20 mouse cellular contexts compared by ENCODE assay signal in genomic region chr12:82452428-82452827, GRCm38 (mm10).
"Had no signal": no experiment of that assay in that cellular context is flagged by ENCODE, and none has a peak within 500 bp of the region (broad histone marks: within the 10 kb centered on the region; RNA-seq: fewer than 3 reads in every experiment).

No protein-coding gene starts in this region.

- H3K9me3 ChIP-seq: limb, embryonic 15.5 days; lung, embryonic 15.5 days; megakaryocyte, embryonic 14.5 days; midbrain, embryonic 10.5 days had no signal

- H3K4me1 ChIP-seq: lung, embryonic 15.5 days; midbrain, embryonic 10.5 days had no signal

- H3K9ac ChIP-seq: limb, embryonic 12.5 days; limb, embryonic 15.5 days; liver, embryonic 14.5 days; liver, postnatal 0 days; lung, embryonic 15.5 days had no signal

- H3K4me3 ChIP-seq: limb, embryonic 12.5 days; limb, embryonic 15.5 days; lung, embryonic 15.5 days; midbrain, embryonic 10.5 days had no signal

- DNase-seq: kidney, adult 18-20 months; kidney, adult 9 months; kidney, postnatal 14 days; kidney, postnatal 4 days; left cerebral cortex, postnatal 4 days; liver, postnatal 0 days; midbrain, embryonic 14.5 days; right cerebral cortex, adult 18-20 months; right cerebral cortex, postnatal 14 days; right cerebral cortex, postnatal 4 days; thymus, adult 2 months; thymus, postnatal 14 days; thymus, postnatal 4 days had no signal

- H3K27ac ChIP-seq: limb, embryonic 12.5 days; limb, embryonic 15.5 days; liver, embryonic 14.5 days; lung, embryonic 15.5 days; midbrain, embryonic 10.5 days; stomach, postnatal 0 days had no signal

- H3K4me2 ChIP-seq: limb, embryonic 12.5 days; limb, embryonic 15.5 days; lung, embryonic 15.5 days had no signal

- H3K27me3 ChIP-seq: limb, embryonic 12.5 days; limb, embryonic 15.5 days; lung, embryonic 15.5 days; megakaryocyte, embryonic 14.5 days had no signal

- ATAC-seq: liver, postnatal 0 days had no signal
